Mouse (Mus musculus): ENCODE measurements at regions not wholly inside any gene's neighbourhood (a gene's known extent, or its start where the extent isn't known, plus 50 kb on each side); places are given as distances from the start of the nearest gene placed in this dataset.
"Not testable (repeated sequence)": the region's sequence is repeated elsewhere in the genome, so short reads cannot be mapped to it uniquely, and the experiment has no call there.

DNA sequence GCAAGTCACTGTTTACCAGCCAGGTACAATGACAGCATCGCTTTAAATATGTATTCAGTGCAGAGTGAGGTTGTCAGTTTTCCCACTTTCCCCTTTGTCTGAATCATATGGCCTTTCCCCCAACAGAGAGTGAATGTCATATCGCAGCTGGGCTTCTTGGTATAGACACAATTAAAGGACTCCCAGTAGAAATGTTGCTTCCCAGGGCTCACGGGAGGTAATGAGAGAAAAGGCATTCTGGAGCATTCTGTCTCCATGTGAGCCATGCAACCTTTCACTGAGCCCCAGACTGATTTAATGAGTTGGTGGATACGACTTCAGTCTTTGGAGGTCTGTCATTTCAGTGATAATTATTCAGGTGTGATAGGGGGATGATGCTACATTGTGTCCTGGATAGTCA, 310.8 kb upstream of the Zfp960 start:
- Histone ChIP-seq H3K27ac (no peak overlapping the region), H3K36me3 (ENCODE audit: insufficient read depth, low read length) (no peaks in the 10 kb centered on the region), H3K4me1 (replicated peaks; ENCODE audit: insufficient read depth, low read length) (no peaks in the 10 kb centered on the region), H3K4me3 (replicated peaks; ENCODE audit: low read depth, low read length) (no peak overlapping the region), H3K9ac (ENCODE audit: low read depth, low read length) (no peak overlapping the region), H3K9me3 (replicated peaks; ENCODE audit: low read length) (no peaks in the 10 kb centered on the region), H3K27me3 (ENCODE audit: insufficient read depth, low read length) (no peaks in the 10 kb centered on the region), H3K4me2 (ENCODE audit: low read length) (no peak overlapping the region)
- no peak for ATAC-seq (replicated peaks; ENCODE audit: low FRiP score, low read depth)
- 78% methylated on average over 4 of the region's 4 CpGs for WGBS
- DNase-seq (ENCODE audit: low spot score) = no peak
- no peak for TF ChIP-seq CTCF (IDR thresholded peaks at IDR 0.05; ENCODE audit: low read depth)

DNA sequence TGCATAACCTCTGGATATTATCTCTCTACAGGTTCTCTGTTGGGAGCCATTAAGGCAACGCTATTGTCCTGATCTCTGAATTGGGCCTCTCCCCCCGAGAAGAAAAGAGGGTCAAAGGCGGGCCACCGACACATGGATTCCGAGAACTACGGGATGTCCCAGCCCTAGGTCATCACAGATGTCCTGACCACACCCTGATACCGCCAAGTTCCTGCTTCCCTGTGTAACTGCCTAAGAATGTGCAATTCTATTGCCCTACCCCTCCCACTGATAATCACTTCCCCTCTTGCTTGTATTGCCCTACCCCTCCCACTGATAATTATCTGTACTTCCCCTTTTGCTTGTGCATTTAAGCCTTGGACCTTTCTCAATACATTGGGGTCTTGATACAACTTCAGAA, 293.3 kb upstream of the Zfp960 start:
- not testable (repeated sequence) for H3K4me2 ChIP-seq (ENCODE audit: low read length); H3K9ac ChIP-seq (ENCODE audit: low read depth, low read length); H3K27ac ChIP-seq; DNase-seq (ENCODE audit: low spot score); H3K4me3 ChIP-seq (replicated peaks; ENCODE audit: low read depth, low read length); H3K4me1 ChIP-seq (replicated peaks; ENCODE audit: insufficient read depth, low read length); H3K27me3 ChIP-seq (ENCODE audit: insufficient read depth, low read length); H3K9me3 ChIP-seq (replicated peaks; ENCODE audit: low read length); ATAC-seq (replicated peaks; ENCODE audit: low FRiP score, low read depth); H3K36me3 ChIP-seq (ENCODE audit: insufficient read depth, low read length)
- WGBS = 84% methylated on average over 7 of the region's 7 CpGs

DNA sequence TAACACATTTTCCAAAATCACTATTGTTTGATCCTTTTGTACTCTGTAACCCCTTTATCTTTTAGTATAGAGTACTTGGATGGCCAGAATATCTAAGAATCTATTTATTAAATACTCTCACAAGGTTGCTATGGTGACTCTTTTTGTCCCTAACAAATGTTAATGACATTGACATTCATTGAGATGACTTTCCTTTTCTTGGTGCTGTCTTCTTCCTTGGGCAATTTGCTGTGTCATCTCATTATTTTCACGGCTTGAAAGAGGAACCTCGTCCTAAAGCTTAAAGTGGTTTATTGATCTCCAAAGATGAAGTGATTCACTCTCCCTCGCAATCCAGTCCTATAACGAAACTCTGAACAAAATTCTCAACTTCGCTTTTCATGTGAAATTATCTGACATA, 265.6 kb upstream of the Zfp960 start:
- ATAC-seq (replicated peaks; ENCODE audit: low FRiP score, low read depth) (no peak), DNase-seq (ENCODE audit: low spot score) (no peak)
- 83% methylated on average over 5 of the region's 5 CpGs for WGBS
- Histone ChIP-seq H3K27me3 (ENCODE audit: insufficient read depth, low read length) (no peaks in the 10 kb centered on the region), H3K27ac (no peak overlapping the region), H3K9me3 (replicated peaks; ENCODE audit: low read length) (no peaks in the 10 kb centered on the region), H3K9ac (ENCODE audit: low read depth, low read length) (no peak overlapping the region), H3K36me3 (ENCODE audit: insufficient read depth, low read length) (no peaks in the 10 kb centered on the region), H3K4me3 (replicated peaks; ENCODE audit: low read depth, low read length) (no peak overlapping the region), H3K4me2 (ENCODE audit: low read length) (no peak overlapping the region), H3K4me1 (replicated peaks; ENCODE audit: insufficient read depth, low read length) (no peaks in the 10 kb centered on the region)
- no peak for TF ChIP-seq CTCF (IDR thresholded peaks at IDR 0.05; ENCODE audit: low read depth)

DNA sequence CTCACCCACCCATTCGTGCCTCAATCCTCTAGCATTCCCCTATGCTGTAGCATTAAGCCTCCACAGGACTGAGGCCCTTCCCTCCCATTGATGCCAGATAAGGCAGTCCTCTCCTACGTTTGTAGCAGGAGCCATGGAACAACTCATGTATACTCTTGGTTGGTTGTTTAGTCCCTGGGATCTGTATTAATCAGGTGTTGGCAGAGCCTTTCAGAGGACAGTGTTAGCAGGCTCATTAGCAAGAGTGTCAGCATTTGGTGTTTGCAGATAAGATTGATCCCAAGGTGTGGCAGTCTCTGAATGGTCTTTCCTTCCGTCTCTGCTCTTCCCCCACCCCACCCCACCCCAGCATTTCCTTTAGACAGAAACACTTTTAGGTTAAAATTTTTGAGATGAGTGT, 258.9 kb upstream of the Zfp960 start:
- no peaks in the 10 kb centered on the region for H3K9me3 ChIP-seq (replicated peaks; ENCODE audit: low read length)
- no peak for TF ChIP-seq CTCF (IDR thresholded peaks at IDR 0.05; ENCODE audit: low read depth)
- no peak overlapping the region for H3K4me3 ChIP-seq (replicated peaks; ENCODE audit: low read depth, low read length)
- H3K36me3 ChIP-seq (ENCODE audit: insufficient read depth, low read length) = no peaks in the 10 kb centered on the region
- DNase-seq (ENCODE audit: low spot score) (no peak), ATAC-seq (replicated peaks; ENCODE audit: low FRiP score, low read depth) (no peak)
- H3K27me3 ChIP-seq (ENCODE audit: insufficient read depth, low read length) = no peaks in the 10 kb centered on the region
- H3K9ac ChIP-seq (ENCODE audit: low read depth, low read length) = no peak overlapping the region
- H3K4me1 ChIP-seq (replicated peaks; ENCODE audit: insufficient read depth, low read length) = no peaks in the 10 kb centered on the region
- H3K27ac ChIP-seq = no peak overlapping the region
- 62% methylated on average over 3 of the region's 3 CpGs for WGBS
- H3K4me2 ChIP-seq (ENCODE audit: low read length) = no peak overlapping the region

DNA sequence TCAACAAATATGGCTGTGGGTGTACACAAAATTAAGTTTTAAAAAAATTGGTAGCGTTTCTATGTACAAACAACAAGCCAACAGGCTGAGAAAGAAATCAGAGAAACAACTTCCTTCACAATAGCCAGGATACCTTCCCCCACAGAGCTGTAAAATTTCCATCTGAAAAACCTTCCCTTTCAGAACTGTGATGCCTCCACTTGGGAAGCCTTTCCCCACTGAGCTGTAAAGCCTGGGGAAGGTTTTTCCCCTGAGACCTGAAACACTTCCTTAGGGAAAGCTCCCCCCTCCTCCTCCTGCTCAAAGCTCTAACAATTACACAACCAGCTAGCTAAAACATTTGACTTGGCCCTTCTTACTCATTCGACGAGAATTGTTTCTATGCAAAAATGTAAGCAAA, 245.5 kb upstream of the Zfp960 start:
- 29% methylated on average over 3 of the region's 3 CpGs for WGBS
- no peaks in the 10 kb centered on the region for H3K4me1 ChIP-seq (replicated peaks; ENCODE audit: insufficient read depth, low read length)
- ATAC-seq (replicated peaks; ENCODE audit: low FRiP score, low read depth) = no peak
- H3K27ac ChIP-seq = no peak overlapping the region
- no peak overlapping the region for H3K9ac ChIP-seq (ENCODE audit: low read depth, low read length)
- H3K36me3 ChIP-seq (ENCODE audit: insufficient read depth, low read length) = no peaks in the 10 kb centered on the region
- no peaks in the 10 kb centered on the region for H3K9me3 ChIP-seq (replicated peaks; ENCODE audit: low read length)
- TF ChIP-seq CTCF (IDR thresholded peaks at IDR 0.05; ENCODE audit: low read depth) = no peak
- no peak overlapping the region for H3K4me2 ChIP-seq (ENCODE audit: low read length)
- no peak for DNase-seq (ENCODE audit: low spot score)
- no peak overlapping the region for H3K4me3 ChIP-seq (replicated peaks; ENCODE audit: low read depth, low read length)
- H3K27me3 ChIP-seq (ENCODE audit: insufficient read depth, low read length) = no peaks in the 10 kb centered on the region

DNA sequence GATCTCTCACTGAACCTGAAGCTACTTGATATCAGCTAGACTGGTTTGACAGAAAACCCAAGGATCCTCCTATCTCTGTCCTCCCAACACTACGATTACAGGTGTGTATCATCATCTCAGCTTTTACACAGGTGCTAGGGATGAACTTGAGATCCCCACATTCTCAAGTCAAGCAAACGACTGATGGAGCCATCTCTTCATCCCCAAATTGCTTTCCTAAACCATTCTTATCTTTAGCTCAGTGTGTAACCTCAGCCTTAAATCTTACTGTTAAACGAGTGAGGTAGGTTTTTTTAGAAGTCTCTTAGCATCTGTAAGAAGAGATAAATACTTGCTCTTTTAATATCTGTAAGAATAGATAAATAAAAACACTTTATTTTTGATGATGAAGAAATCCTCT, 242.2 kb upstream of the Zfp960 start:
- Histone ChIP-seq H3K9me3 (replicated peaks; ENCODE audit: low read length) (no peaks in the 10 kb centered on the region), H3K27ac (no peak overlapping the region), H3K27me3 (ENCODE audit: insufficient read depth, low read length) (no peaks in the 10 kb centered on the region), H3K4me3 (replicated peaks; ENCODE audit: low read depth, low read length) (no peak overlapping the region), H3K9ac (ENCODE audit: low read depth, low read length) (no peak overlapping the region), H3K4me1 (replicated peaks; ENCODE audit: insufficient read depth, low read length) (no peaks in the 10 kb centered on the region), H3K36me3 (ENCODE audit: insufficient read depth, low read length) (no peaks in the 10 kb centered on the region), H3K4me2 (ENCODE audit: low read length) (no peak overlapping the region)
- TF ChIP-seq CTCF (IDR thresholded peaks at IDR 0.05; ENCODE audit: low read depth) = no peak
- DNase-seq (ENCODE audit: low spot score) (no peak), ATAC-seq (replicated peaks; ENCODE audit: low FRiP score, low read depth) (no peak)
- 78% methylated on average over 3 of the region's 3 CpGs for WGBS

DNA sequence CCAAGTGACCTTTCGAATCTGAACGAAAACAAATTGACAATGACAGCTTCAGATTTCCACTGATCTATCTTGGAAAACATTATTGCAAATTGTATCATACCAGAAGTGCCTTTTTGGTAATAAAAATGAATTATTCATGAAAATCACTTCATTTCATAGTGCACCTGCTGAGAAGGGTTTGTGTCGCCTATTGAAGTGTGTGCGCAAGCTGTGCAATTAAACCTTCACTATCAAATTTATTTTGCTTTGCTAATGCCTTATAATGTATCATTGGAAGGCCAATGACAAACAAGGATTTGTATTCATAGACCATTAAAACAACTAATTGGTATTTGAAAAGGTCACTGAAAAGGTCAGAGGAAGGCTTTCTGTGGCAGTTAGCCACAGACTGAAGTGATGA, 224.8 kb upstream of the Zfp960 start:
- 89% methylated on average over 4 of the region's 4 CpGs for WGBS

More for the DNA sequence above, 224.8 kb upstream of the Zfp960 start:
- DNase-seq (ENCODE audit: low spot score) (no peak), ATAC-seq (replicated peaks; ENCODE audit: low FRiP score, low read depth) (no peak)
- Histone ChIP-seq H3K9me3 (replicated peaks; ENCODE audit: low read length) (no peaks in the 10 kb centered on the region), H3K4me2 (ENCODE audit: low read length) (no peak overlapping the region), H3K4me3 (replicated peaks; ENCODE audit: low read depth, low read length) (no peak overlapping the region), H3K9ac (ENCODE audit: low read depth, low read length) (no peak overlapping the region), H3K36me3 (ENCODE audit: insufficient read depth, low read length) (no peaks in the 10 kb centered on the region), H3K27ac (no peak overlapping the region), H3K27me3 (ENCODE audit: insufficient read depth, low read length) (no peaks in the 10 kb centered on the region), H3K4me1 (replicated peaks; ENCODE audit: insufficient read depth, low read length) (no peaks in the 10 kb centered on the region)
- TF ChIP-seq CTCF (IDR thresholded peaks at IDR 0.05; ENCODE audit: low read depth) = no peak
